ENCODE assay signal across 1 mouse cellular context in the genomic region with DNA sequence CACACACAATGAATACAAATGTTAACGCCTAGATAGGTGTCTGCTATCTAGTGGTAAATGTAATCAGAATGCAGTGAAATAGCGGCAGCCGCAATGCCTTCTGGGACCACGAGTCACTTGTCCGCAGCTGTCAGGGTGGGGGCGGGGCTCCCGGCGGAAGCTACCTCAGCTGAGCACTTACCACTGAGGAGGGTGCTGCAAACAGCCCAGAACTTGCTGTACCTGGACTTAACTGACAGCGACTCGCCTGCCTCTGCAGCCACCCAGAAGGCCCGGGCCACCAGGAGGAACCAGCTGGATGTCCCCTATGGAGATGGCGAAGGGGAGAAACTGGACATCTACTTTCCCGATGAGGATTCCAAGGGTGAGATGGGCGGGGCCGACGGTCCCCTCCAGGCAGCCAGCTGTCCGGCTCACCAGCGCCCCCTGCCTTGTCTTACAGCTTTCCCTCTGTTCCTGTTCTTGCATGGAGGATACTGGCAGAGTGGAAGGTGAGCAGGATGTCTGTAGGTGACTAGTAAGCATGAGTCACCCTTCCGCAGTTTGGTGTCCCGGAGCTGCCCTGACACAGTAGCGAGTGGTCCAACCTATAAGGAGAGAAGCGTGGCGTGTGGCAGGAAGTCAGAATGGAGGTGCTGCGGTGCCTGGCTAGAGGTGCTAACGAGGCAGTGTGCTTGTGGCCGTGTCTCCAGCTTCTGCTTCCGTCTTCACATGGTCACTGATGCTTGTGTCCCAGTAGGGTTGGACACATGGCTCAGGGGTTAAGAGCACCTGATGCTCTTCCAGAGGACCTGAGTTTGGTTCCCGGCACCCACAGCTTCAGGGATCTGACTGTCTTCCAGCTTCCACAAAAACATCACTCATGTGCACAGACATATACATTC.
A peak's percentile ranks its signal among the peaks of the same experiment; 100 is the strongest.
TF ChIP-seq lines count a peak whose summit lies in the region.

No protein-coding gene starts in this region.

TF ChIP-seq in MEL, 35 proteins besides CTCF, POLR2A, EP300 and RAD21 (continued from another document):
- TF ChIP-seq MAZ (IDR thresholded peaks at IDR 0.05; ENCODE audit: low read depth, low read length) (peak; percentile 42; the same call in 1 of the 2 replicates), MYC (IDR thresholded peaks at IDR 0.05; ENCODE audit: low read depth, low read length) (peak; percentile 64; the same call in 1 of the 2 replicates), NELFE (IDR thresholded peaks at IDR 0.05; ENCODE audit: low read depth, low read length) (peak; percentile 69), HCFC1 (IDR thresholded peaks at IDR 0.05; ENCODE audit: low read depth, low read length) (peak; percentile 80), SMC3 (IDR thresholded peaks at IDR 0.05; ENCODE audit: low read depth, low read length) (peak; percentile 41), MXI1 (IDR thresholded peaks at IDR 0.05; ENCODE audit: low read depth, low read length) (peak; percentile 87), MAFK (IDR thresholded peaks at IDR 0.05; ENCODE audit: borderline replicate concordance, low read depth, low read length) (no peak), ELF1 (IDR thresholded peaks at IDR 0.05; ENCODE audit: low read depth, low read length) (peak; percentile 66), TBP (IDR thresholded peaks at IDR 0.05; ENCODE audit: low read depth, low read length) (peak; percentile 25; the same call in 1 of the 2 replicates)
